Mouse (Mus musculus): ENCODE measurements around the gene Ppp2r5a. TPM values are rescaled to one million over a fixed set of nuclear protein-coding genes. Genes with fewer than 3 reads are reported as not detected.

Ppp2r5a gene
- total RNA-seq, 2 experiments from 2014 or later = 63.7 to 67.8 TPM

DNA sequence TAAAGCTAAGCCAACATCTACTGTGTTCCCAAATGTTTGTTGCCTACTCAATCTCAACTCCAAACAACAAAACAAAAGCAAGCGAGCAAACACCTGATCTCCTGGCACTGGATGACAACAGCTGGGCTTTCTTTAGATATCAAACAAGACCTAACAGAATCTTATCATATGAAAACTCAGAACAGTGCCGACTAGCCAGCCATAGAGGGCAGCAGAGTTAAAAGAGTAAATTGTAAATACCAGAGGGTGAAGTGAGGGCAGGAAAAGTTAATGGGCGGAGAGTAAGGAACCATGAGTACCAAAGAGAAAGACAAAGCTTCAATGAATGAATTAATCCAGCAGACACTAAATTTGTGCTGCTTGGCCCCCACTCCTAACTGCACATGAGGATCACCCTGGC is 11.8 kb downstream of the Ppp2r5a start:
- intact Hi-C loops (cut with DNase I) = loop anchor here (2.0 to 5.0 kb wide), 2 partner anchors 74 to 171 kb away; partner anchors contain the start of gene Nenf
- peak in 1 of 2 experiments; percentile 21 for DNase-seq

DNA sequence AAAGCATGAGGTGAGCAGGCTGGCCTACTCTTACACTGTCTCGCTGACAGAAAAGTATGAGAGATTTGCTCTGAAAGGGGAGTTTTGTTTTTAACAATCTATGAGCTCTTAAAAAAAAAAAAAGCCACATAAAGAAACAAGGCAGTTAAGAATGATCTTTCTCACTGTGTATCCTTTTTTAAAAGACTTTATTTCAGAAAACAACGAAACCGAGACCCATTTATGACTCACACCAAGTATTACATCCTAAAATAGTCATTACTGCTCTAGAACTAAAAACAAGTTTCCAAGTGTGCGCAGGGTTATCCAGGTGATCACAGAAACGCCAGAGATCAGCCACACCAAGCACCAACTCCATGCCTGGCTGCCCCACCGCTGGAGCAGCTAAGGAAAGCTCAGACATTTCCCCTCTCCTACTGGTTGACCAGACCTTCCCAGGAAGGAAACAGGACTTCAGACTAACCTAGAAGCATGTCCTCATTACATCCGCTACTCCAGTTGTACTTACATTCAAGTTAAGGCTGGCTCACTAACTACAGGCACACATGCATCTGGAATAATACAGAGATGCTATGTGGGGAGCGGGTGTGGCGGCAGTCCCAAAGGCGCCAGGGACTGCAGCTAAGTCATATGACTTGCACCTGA is 18.2 kb downstream of the Ppp2r5a start:
- intact Hi-C loops (cut with DNase I) = no loop called here
- no peak for DNase-seq

DNA sequence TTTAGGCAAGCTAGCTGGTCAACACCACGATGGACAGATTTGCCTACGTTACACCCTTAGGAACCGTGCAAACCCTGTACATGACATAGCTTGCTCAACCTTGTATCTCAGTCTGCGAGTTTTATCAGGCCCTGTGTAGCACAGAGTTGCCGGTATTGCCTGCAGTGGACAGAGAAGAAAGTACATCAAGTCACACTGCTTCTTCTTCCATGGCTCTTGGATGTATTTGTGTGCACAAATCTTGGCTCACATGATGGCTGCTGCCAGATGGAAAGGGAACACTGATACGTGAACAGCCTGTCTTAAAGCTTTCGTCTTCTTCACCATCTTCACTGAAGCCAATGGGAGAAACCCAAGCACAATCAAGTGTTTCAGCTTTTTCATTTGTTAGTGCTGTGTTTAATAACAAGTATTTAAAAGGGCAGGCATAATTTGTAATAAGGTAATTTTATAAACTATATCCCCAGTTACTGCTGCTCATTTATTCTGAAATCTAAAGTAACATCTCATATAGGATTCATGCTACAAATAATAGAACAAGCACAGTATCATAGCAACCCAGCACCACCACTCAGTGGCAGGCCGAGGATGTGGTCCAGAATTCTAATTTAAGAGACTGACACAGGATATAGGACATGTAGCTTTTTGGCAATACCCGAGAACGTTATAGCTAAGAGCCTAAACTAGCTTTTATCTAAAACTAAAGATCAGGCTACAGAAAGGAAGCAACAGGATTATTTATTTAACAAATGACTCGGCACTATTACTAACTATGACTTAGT is 20.9 kb downstream of the Ppp2r5a start:
- intact Hi-C loops (cut with DNase I) = no loop called here
- no peak for DNase-seq

DNA sequence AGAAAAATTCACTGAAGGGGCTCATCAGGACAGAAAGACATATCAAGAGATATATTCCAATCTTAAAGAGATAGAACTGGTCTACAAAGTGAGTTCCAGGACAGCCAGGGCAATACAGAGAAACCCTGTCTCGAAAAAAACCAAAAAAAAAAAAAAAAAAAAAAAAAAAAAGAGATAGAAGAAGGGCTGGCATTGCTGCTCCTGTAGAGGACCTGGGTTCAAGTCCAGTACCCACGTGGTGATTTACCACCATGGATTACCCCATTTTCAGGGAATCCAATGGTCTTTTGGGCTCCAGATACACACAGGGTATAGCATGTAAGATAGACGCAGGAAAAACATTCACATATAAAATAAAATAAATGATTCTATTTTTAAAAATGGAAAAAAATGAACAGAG is 22.2 kb downstream of the Ppp2r5a start:
- DNase-seq = no peak
- intact Hi-C loops (cut with DNase I) = no loop called here

DNA sequence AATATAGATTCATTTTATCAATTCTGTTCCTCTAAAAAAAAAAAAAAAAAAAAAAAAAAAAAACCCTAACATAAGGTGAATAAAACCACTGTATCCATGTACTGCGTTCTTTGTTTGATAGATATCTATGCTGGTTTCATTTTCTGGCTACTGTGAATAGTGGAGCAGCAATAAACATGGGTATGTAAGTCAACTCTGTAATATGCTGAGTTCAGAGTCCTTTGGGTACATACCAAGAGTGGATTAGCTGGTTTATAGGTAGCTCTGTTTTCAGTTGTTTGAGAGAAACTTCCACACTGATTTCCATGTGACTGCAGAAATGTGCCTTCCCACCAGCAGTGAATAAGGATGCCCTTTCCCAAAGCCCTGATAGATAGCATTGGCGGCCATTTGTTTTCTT is 25.0 kb downstream of the Ppp2r5a start:
- intact Hi-C loops (cut with DNase I) = no loop called here
- no peak for DNase-seq

DNA sequence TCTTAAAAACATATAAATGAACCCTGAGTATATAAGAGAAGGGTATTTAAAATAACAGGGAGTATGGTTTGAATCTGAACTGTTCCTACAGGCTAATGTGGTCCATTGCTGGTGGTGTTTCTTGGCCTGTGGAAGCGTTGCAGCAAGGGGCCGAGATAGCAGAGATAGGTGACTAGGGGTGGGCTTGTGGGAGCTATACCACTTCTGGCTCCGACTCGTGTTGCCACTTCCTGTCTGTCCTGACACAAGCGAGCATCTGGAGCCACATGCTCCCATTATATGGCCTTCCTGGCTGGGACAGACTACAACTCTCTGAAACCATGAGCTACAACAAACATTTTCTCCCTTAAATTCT is 27.5 kb downstream of the Ppp2r5a start:
- no peak for DNase-seq
- intact Hi-C loops (cut with DNase I) = no loop called here

DNA sequence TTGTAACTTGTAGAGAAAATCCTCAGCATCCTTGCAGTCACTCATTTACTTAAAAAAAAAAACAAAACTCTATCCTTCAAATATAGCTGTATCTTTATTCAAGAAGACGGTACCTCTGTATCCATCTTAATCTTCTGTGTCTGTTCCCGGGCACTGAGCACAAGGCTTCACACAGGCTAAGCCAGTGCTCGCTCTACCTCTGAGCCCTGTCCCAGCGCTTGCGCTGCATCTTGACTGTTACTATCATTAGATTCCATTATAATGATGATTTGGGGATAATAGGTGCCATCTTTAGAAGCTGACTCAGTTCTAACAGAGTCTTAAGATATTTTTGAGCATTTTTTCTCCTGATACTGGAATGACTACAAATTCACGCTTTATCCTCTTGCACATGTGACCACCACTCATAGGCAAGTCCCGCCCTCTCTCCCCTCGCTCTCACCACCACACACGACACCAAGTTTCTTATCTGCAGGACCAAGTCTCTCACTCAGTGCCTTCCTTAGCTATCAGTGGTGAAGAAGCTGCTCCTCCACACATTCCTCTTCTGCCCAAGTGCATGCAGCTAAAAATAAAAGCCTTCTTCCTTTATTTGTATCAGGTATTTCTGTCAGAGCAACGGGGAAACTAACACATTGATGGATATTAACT is 28.0 kb downstream of the Ppp2r5a start:
- DNase-seq = no peak
- intact Hi-C loops (cut with DNase I) = no loop called here

DNA sequence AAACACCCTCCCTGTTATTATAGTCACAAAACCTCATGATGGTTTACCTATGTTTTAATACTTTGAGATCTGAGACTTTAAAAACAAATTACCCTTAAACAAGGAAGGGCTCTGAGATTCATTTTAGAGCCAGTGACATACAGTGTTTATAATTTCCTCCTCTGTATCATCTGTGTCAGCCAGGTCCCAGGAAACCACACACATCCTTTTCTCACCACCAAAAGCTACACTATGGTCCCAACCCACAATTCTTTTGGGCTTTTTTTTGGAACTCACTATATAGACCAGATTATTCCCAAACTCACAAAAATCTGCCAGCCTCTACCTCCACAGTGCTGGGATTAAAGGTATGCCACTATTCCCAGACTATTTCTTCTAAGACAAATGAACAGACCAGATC is 33.9 kb downstream of the Ppp2r5a start:
- intact Hi-C loops (cut with DNase I) = loop anchor here (10.0 kb wide), 1 partner anchor 196 kb away; no protein-coding TSS in a partner anchor
- DNase-seq = no peak

DNA sequence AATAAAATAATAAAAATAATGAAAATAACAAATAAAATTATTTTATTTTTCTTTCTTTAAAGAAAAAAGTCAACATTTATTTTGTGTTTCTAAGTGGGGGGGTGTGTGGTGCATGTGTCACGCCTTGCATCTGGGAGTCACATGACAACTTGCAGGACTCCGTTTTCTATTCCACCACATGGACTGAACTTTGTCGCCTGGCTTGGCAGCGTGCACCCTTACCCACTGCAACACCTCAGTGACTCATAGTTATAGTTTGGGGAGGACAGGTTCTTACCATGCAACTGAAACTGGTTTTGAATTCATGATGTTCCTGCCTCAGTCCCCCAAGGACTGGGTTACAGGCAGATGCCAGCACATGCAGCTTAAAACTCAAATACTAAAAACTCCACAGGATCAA is 34.9 kb downstream of the Ppp2r5a start:
- DNase-seq = no peak
- intact Hi-C loops (cut with DNase I) = loop anchor here (10.0 kb wide), 1 partner anchor 197 kb away; no protein-coding TSS in a partner anchor

DNA sequence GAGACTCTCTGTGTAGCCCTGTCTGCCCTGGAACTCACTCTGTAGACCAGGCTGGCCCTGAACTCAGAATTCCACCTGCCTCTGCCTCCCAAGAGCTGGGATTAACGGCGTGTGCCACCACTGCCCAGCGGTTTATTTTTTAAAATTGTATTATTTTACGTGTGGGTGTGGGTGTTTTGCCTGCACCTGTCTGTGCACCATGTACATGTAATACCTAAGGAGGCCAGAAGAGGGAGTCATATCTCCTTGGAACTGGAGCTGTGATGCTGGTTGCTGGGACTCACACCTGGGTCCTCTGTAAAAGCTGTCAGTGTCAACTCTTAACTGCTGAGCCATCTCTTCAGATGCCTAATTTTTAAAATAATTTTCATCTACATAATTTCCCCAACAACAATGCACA is 38.6 kb downstream of the Ppp2r5a start:
- intact Hi-C loops (cut with DNase I) = loop anchor here (10.0 kb wide), 1 partner anchor 200 kb away; no protein-coding TSS in a partner anchor
- DNase-seq = no peak

DNA sequence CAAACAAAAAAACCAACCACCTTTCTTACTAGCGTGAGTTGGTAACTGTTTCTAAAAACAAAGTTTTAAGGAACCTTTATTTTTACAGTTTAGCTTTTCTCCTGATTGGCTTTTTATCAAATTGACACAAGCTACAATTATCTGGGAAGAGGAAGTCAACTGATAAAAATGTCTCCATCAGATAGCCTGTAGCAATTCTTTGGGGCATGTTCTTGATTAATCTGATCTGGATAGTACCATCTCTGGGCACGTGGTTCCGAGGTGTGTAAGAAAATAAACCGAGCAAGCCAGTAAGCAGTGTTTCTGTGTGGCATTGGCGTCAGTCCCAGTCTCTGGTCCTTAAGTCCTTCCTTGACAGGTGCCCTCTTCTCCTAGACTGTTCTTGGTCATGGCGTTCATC is 40.7 kb downstream of the Ppp2r5a start:
- intact Hi-C loops (cut with DNase I) = loop anchor here (10.0 kb wide), 1 partner anchor 202 kb away; no protein-coding TSS in a partner anchor
- no peak for DNase-seq

DNA sequence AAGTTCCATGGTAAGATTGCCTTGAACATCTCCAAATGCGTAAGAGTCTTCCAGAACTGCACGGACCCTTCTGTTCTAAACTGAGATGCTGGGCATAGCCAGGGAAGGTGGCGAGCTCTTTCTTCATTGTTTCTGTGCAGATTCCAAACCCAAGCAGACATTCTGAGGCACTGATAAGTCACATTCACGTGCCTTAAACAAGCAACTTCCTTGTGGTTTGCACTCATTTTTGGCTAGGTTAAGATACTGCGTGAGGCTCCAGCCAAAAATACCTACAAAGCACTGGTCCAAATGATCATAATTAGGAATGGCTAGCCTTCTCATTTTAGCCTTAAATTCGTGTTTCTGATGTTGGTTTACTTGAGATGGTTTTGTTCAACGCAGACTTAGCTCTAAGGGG is 43.6 kb downstream of the Ppp2r5a start:
- intact Hi-C loops (cut with DNase I) = no loop called here
- no peak for DNase-seq

DNA sequence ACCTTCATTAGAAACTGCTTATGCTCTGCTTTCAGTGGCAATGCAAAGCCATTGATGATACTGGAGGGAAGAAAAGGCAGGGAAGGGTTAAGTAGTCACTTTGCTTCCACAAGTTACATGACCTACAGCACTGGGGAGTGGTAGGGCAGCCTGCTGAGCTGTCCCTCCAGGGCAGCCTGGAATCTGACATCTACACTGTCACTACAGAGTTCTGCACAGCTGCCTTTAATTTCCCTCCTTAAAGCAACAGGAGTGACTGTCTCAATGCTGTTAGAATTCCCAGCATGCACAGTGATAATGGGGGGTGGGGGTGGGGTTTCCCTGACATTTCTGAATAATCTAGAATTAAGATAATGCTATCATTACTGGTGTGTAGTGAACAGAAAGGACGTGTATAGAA is 46.1 kb downstream of the Ppp2r5a start:
- intact Hi-C loops (cut with DNase I) = no loop called here
- no peak for DNase-seq

DNA sequence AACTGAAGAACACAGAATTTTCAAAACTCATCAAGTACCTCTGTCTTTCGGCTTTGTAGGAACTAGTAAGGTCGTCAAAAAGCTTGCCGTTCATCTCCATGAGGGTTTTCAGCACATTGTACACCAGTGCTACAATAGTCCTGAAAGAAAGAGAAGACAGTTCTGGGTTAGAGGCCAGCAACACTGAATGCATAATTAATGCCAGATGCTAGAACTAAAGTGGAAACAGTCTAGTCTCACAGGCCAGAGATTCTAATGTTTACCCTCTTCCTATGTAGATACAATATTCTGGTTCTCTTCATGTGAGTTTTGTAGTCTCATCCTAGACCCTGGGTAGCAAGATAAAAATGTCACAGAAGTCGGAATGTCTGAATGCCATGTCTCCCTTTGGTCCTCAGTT is 49.2 kb downstream of the Ppp2r5a start:
- DNase-seq = no peak
- intact Hi-C loops (cut with DNase I) = no loop called here

DNA sequence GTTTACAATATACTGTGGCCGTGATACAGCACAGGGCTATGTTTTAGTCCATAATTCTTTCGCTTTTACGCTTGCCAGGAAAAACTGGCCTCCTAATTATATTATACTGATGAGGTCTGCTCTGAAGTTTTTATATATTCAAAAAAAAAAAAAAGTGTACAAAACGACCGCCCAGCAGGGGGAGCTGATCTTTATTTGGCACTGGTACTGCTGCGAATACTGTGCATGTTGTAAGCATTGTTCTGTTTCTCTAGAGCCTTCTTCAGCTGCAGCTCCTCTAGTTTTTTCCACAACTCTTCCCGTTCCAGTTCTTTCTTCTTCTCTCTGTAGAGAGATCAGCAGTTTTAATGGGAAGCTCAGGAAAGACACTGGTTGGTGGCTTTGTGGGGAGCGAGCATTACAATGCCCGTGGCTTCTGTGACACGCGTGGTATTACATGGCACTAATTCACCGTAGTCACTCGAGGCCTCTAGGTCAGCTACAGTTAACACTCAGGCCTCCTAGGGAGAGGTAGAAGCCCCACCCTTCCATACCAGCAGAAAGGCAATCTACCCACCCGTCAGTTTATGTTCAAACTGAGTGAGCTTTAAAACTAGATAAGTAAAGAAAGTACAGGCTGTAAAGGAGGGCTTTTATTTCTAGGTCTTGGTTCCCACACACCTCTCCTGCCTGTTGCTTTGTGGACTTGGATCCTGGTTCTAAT is 50.1 kb downstream of the Ppp2r5a start:
- DNase-seq = peak in 1 of 2 experiments; percentile 33
- intact Hi-C loops (cut with DNase I) = no loop called here

DNA sequence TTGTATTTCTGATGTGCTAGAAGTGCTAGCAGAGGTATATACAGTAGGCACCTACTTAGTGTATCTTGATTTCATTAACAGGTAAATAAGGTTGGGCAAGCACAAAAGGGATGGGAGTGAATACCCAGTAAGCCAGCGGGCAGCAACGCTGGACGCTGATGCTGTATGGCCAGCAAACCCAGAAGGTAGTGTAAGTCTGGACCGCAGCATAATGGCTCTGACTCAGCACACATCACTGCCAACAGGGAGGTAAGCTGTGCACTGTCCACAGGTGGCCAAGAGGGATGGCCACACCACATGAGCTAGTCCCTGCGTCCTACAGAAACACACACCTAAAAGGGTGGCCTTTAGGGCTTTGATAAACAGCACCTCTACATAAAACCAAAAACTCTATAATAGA is 52.7 kb downstream of the Ppp2r5a start:
- DNase-seq = no peak
- intact Hi-C loops (cut with DNase I) = no loop called here

DNA sequence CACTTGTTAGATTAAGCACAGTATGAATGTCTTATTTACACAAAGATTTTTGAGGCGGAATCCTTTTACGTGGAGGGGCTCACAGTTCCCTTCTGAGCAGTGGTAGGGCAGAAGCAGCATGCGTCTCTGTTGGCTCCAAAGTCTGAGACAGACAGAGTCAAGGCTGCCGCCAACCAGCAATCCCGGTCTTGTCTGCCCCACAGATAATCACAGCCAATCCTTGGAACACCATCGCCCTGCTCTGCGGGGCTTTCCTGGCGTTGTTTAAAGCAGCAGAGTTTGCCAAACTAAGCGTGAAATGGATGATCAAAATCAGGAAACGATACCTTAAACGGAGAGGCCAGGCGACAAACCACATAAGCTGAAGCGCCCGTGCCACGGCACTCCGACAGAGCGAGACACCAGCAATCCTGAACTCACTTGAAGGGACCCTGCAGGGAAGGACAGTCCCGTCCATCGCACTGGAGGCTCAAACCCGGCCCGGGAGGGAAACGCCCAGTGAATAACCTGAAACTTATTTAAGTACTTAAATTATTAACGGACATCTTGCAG is 53.5 kb downstream of the Ppp2r5a start:
- intact Hi-C loops (cut with DNase I) = no loop called here
- DNase-seq = no peak

DNA sequence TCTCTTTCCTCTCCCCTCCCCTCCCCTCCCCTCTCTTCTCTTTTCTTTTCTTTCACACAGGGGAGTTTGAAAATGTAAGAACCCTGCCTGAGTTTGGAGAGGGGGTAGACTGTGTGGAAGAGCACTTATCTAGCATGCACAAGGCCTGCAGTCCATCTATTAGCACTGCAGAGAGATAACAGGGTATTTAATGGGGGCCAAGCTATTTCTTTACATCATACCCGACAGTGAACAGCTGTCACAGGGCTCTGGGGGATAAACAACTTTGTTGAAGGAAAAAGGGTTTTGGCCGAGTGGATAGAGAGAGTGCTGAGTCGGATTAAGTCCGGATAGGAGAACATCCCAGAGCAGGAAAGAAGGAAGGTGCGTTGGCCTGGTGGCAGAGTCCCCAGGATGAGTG is 54.1 kb downstream of the Ppp2r5a start:
- intact Hi-C loops (cut with DNase I) = no loop called here
- DNase-seq = no peak

DNA sequence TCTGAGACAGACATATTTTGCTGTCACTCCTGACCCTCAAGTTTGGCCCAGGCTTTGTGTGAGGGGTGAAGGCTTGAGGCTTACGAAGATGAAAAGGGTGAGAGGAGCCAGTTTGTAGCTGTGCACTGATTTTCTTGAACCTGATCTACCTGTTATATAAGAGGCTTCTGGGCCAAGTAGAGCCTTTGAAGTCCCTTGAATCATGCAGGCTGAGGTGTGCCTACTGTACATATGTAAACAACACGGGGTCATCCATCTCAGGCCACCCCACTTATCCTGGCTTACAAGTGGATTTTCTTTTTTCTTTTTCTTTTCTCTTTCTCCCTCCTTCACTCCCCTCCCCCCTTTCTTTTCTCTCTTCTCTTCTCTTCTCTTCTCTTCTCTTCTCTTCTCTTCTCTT is 54.5 kb downstream of the Ppp2r5a start:
- intact Hi-C loops (cut with DNase I) = no loop called here
- DNase-seq = no peak

DNA sequence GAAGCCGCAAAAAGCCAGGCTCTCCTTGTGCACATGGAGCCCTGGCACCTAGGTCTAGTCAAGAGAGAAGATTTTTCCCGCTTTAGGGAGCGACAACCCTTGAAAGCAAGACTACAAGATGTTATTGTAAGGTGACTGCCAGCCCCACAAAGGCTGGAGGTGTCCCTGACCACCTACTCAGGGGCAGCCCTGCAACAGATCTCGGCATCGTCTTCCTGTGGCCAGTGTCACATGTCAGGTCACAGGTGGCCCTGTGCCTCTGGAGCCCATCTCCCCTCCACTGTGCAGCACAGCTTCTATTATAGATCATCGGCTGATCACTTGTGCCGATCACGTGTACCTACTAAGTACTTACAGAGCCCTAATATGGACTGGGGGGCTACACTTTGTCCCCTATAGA is 55.5 kb downstream of the Ppp2r5a start:
- intact Hi-C loops (cut with DNase I) = no loop called here
- no peak for DNase-seq

DNA sequence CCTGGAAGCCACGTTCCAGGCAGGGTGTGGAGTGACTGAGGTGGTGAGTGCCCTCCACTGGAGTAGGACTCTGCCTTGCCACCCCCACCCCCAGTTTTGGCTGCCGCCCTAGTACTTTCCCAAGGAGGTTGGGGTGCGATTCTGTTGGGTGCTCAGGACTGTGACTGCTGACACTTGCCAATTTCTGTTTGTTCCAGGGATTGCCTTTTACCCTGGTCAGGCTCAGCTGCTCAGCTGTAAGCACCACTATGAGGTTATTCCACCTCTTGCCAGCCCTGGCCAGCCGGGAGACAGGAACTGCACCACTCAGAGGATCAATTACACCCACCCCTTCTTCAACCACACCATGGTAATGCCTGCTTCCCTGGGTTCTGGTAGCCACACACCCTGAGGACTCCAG is 62.5 kb downstream of the Ppp2r5a start:
- DNase-seq = no peak
- intact Hi-C loops (cut with DNase I) = no loop called here

All from gastrocnemius, postnatal 36 days (tissue).